Mouse (Mus musculus) kidney, adult 11 months (tissue): ENCODE measurements around the gene Vmp1.

ENCODE experiments used
- DNase-seq: peaks from one replicate; pipeline ENCODE4 v3.0.0; 2022

Gene Vmp1

GRCm38 (mm10) chr11:86671041-86671675, 12.5 kb downstream of the Vmp1 start:
- DNase-seq, result no peak

GRCm38 (mm10) chr11:86668169-86668568, 15.5 kb downstream of the Vmp1 start:
- no peak for DNase-seq

GRCm38 (mm10) chr11:86667553-86667952, 16.1 kb downstream of the Vmp1 start:
- no peak for DNase-seq

GRCm38 (mm10) chr11:86664406-86664805, 19.2 kb downstream of the Vmp1 start:
- DNase-seq, result no peak

- no peak for DNase-seq
Observed at GRCm38 (mm10) chr11:86663977-86664376, 19.7 kb downstream of the Vmp1 start.

GRCm38 (mm10) chr11:86662986-86663895, 20.4 kb downstream of the Vmp1 start:
- no peak for DNase-seq

- DNase-seq, result no peak
Observed at GRCm38 (mm10) chr11:86657863-86658262, 25.8 kb downstream of the Vmp1 start.

- DNase-seq, result no peak
Observed at GRCm38 (mm10) chr11:86656849-86657567, 26.6 kb downstream of the Vmp1 start.

GRCm38 (mm10) chr11:86655671-86656070, 28.0 kb downstream of the Vmp1 start:
- no peak for DNase-seq

- no peak for DNase-seq
Observed at GRCm38 (mm10) chr11:86654096-86654495, 29.5 kb downstream of the Vmp1 start.

GRCm38 (mm10) chr11:86653446-86653845, 30.2 kb downstream of the Vmp1 start:
- peak; percentile 29 for DNase-seq

- no peak for DNase-seq
Observed at GRCm38 (mm10) chr11:86652578-86652979, 31.1 kb downstream of the Vmp1 start.

- no peak for DNase-seq
Observed at GRCm38 (mm10) chr11:86650676-86651075, 33.0 kb downstream of the Vmp1 start.

GRCm38 (mm10) chr11:86649542-86649941, 34.1 kb downstream of the Vmp1 start:
- no peak for DNase-seq

- no peak for DNase-seq
Observed at GRCm38 (mm10) chr11:86647706-86648447, 35.8 kb downstream of the Vmp1 start.

- DNase-seq, result no peak
Observed at GRCm38 (mm10) chr11:86646885-86647459, 36.7 kb downstream of the Vmp1 start.

GRCm38 (mm10) chr11:86646136-86646834, 37.4 kb downstream of the Vmp1 start:
- no peak for DNase-seq

- DNase-seq, result no peak
Observed at GRCm38 (mm10) chr11:86644553-86644952, 39.1 kb downstream of the Vmp1 start.

- DNase-seq, result no peak
Observed at GRCm38 (mm10) chr11:86641714-86642113, 41.9 kb downstream of the Vmp1 start.

GRCm38 (mm10) chr11:86637697-86638096, 45.9 kb downstream of the Vmp1 start:
- DNase-seq, result no peak

GRCm38 (mm10) chr11:86634396-86634795, 49.2 kb downstream of the Vmp1 start:
- no peak for DNase-seq

- DNase-seq, result no peak
Observed at GRCm38 (mm10) chr11:86629941-86630340, 53.7 kb downstream of the Vmp1 start.
